Mouse (Mus musculus): ENCODE data around the gene Gm14399.
"Not testable (repeated sequence)": the region's sequence is repeated elsewhere in the genome, so short reads cannot be mapped to it uniquely, and the experiment has no call there.

Gene Gm14399

DNA sequence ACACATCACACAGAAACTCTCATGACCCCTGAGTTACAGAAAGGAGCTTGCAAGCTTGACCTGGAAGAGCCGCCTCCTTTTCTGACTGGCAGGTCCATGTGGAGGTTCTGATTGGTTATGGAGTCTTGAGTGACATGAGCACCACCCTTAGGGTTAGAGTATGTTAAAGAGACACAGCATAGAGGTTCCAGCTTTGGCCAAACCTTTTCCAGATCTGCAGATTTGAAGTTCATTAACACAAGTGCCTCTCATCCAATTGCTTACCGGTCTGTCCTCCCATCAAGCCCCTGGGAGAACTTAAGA is at the start of gene Gm14399:
TSS of gene Gm14399 (minus strand) at position 20 of the 303 bp plus-strand sequence.
- DNase-seq (ENCODE audit: low spot score in 2 of 2): not testable (repeated sequence)

DNA sequence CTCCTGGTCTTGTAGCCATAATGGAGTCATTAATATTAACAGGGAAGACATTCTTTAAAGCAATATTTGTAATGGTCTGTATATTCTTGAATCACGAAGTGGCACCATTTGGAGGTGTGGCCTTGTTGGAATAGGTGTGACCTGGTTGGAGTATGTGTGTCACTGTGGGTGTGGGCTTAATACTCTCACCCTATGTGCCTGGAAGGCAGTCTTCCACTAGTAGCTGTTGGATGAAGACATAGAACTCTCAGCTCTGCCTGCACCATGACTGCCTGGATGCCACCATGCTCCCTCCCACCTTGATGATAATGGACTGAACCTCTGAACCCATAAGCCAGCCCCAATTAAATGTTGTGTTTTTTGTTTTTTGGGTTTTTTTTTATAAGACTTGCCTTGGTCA is 37.2 kb upstream of the Gm14399 start:
- not testable (repeated sequence) for DNase-seq (ENCODE audit: low spot score in 2 of 2)

DNA sequence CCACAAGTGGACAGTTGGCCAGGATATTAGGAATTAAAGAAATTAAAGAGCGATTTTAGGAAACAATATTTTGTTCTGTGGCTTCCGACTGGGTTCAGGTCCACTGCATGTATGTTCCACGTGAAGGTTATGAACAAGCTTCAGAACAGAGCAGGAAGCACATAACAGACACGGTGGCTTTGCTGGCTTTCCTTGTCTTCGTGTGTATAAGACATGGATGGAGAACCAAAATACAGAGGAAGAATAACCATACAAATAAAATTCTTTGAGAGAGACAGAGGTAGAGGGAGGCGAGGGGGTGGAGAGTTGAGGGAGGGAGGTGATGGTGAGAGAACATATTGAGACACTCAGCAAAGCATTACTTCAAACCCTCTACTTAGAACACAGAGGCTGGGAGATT is 34.5 kb upstream of the Gm14399 start:
- DNase-seq (ENCODE audit: low spot score in 2 of 2): no peak

DNA sequence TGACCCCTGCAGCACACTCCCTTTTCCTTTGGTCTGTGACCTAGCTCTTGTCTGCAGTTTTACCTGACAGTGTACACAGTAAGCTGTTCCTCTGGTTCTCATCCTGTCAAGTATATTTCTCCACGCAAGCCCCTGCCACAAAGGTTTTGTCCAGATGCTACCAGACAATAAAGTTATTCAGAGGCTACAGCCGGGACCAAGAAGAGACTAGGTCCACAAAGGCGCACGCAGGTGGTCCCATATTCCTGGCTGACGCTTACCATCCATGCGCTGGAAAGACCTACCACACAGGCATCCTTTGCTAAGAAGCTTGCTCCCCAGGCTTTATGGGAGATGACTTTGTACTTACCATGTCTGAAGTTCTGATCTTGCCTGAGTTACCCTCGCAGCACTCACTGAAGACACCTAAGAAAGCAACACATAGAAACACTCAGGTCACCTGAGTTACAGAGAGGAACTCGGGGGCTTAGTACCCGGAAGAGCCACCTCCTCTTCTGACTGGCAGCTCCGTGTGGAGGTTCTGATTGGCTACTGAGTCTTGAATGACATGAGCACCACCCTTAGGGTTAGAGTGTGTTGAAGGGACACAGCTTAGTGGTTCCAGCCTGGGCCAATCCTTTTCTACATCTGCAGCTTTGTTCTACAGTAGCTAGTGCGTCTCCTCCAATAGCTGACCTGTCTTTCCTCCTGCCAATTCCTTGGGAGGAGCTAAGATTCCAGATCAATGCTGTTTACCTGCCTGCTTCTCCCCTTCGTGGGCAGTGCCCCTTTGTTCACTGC is 33.8 kb upstream of the Gm14399 start, which contains the start of gene Gm14443:
TSS of gene Gm14443 (minus strand) at position 471 of the 780 bp plus-strand sequence.
- not testable (repeated sequence) for DNase-seq (ENCODE audit: low spot score in 2 of 2)

DNA sequence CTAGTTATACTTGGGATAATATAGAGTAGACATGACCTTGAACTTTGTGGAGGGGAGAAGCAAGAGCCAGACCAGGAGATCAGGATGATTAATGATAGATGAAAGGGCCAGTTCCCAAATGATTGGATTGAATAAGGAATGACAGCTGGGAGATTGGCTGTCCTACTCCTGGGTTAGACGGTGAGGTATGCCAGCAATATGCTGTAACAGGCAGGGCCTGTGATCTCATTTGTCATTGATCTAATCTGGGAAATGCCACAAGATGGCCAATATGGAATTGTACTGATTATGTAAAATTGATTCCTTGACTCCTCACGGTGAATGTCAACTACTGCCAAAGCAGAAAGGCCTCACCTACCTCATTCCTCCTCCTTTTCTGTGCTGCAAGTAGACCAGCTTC is 32.2 kb upstream of the Gm14399 start:
- not testable (repeated sequence) for DNase-seq (ENCODE audit: low spot score in 2 of 2)

DNA sequence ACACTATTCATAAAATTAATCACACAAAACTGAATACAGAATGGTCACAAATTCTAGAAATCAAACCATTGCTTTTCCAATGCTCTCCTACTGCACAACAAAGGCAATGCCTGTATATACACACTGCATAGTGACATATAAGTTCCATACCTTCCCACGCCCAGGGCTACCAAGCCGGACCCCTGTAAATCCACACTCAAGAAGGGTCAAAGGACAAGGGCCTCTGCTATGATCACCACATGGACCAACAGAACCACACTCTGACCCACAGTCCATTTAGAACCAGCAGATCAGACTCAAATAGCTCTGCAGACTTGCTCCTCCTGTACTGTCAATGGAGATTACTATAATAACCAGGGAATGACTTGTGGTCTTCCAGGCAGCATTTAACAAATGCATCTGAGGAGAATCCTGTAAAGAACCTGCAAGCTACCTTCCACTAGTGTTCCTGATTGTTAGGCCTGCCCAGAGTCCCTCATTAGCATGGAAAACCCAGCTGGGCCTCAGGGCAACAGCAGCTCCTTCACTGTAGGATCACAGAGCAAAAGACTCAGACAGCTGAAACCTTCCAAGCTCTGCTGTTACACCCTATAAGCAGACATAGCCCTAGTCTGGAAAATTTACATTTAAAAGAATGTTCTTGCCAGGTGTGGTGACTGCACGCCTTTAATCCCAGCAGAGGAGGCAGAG is 31.2 kb upstream of the Gm14399 start:
- DNase-seq (ENCODE audit: low spot score in 2 of 2): not testable (repeated sequence)

- DNase-seq (ENCODE audit: low spot score in 2 of 2): no peak
Observed at GRCm38 (mm10) chr2:175172123-175172522, 30.3 kb upstream of the Gm14399 start.

DNA sequence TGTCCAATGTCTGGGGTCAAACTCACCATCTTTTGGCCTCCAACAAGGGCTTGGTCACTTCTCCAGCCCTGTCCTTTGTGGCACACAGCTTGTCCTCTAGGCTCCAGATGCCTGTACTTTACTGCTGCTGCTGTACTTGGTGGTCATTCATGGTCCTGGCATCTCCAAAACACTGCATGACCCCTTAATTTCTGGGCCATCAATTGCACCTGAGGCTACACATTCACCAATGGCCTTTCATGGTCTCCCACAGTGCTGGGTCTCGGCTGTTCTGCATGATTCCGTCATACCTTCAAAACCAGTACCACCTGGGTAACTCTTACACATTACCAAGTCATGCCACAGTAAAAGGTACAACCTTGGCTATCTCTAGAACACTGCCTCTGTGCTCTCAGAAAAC is 25.1 kb upstream of the Gm14399 start:
- DNase-seq (ENCODE audit: low spot score in 2 of 2): not testable (repeated sequence)

DNA sequence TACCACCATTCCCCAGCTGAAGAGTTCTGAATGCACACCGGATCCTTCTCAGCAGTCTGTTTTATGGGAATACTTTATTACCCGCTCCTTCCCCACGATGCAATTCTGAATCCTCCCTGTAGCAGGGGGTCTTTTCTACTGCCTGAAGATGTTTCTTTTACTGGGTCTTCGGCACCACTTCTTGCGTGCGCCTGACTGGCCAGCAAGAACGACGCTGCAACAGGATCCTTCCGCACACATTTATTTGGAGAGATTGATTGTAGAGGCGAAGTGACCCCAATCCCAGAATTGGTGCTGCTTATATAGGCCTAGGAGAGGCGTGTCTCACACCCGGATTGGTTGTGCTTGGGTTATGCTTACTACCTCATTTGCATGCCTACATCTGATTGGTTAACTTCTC is 23.3 kb upstream of the Gm14399 start:
- DNase-seq (ENCODE audit: low spot score in 2 of 2): not testable (repeated sequence)

DNA sequence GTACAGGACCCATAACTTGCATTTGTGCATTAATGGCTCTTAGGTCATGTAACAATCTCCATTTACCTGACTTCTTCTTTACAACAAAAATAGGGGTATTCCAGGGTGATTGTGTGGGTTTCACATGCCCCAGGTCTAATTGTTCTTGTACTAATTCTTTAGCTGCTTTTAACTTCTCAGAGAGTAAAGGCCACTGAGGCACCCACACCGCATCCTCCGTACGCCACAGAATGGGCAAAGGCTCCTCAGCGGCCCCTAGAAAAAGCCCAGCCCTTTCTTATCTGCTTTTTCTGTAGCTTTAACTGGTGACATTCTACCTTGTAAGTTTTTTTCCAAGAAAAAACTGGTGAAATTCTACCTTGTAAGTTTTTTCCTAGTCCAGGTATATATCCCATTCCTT is 19.6 kb upstream of the Gm14399 start:
- not testable (repeated sequence) for DNase-seq (ENCODE audit: low spot score in 2 of 2)

- no peak for DNase-seq (ENCODE audit: low spot score in 2 of 2)
Observed at GRCm38 (mm10) chr2:175158642-175159041, 16.8 kb upstream of the Gm14399 start.

- DNase-seq (ENCODE audit: low spot score in 2 of 2): no peak
Observed at GRCm38 (mm10) chr2:175156696-175157095, 14.9 kb upstream of the Gm14399 start.

DNA sequence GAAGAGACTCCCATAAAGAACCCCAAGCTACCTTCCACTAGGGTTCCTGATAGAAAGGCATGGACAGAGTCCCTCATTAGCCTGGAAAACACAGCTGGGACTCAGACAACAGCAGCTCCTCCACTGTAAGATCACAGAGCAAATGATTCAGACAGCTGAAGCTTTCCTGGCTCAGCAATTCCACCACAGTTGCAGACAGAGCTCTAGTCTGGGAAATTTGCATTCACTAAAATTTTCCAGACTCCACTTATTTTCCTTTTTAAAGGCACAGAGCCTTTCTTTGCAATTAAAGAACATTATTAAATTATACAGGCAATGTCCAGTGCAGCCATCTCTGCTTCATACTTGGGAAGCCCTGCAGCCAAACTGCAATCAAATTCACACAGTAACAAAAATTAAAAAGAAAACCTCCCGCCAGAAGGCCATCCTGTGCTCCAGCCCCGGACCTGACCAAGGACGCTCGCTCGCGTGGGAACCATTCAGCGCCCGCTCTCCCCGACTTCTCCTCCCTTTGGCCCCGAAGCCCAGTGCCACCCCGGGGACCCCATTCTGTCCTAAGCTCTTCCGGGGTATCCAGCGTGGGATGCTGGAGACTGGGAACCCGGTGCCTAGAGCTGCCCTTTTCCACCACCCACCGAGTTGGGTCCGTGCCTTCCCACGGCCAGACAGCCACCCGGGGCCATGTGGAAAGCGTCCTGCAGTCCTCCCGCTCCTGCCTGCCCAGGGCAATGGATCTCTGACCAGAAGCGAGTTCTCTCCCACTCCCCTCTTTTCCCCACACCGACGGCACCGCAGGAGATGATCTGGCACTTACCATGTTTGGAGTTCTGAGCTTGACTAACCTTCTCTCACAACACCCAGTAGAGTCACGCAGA is 457 bp downstream of the Gm14399 start:
- DNase-seq (ENCODE audit: low spot score in 2 of 2): not testable (repeated sequence)

DNA sequence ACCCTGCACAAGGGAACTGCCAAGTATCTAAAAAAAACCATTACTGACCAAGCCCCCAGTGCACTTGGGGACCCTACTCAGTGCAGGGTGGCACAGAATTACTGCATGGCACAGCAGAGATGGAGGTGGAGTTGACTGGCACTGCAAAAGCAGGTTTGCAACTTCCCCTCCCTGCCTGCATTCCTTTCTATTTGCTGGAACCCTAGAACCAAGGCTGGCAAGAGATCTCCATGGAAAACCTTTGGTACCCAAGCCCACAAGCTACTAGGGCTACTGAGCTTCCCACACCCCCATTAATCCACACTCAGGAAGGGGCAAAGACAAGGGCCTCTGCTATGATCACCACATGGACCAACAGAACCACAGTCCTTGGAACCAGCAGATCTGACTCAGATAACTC is 1.2 kb downstream of the Gm14399 start:
- DNase-seq (ENCODE audit: low spot score in 2 of 2): not testable (repeated sequence)

Measured in thymus, postnatal 10 days (tissue).